Mouse (Mus musculus) heart, postnatal 0 days (tissue): ENCODE data around the gene Map4k3. TPM values are rescaled to one million over a fixed set of nuclear protein-coding genes. Genes with fewer than 3 reads are reported as not detected.

ENCODE experiments used
- ATAC-seq: fragments of 200-750 bp; cut with Nextera tagmentation; 2 replicates; pipeline ENCODE4 v1.8.0; 2017; ENCODE audit warnings: low read depth, moderate number of reproducible peaks, moderate library complexity; ENCODE audit not compliant: insufficient read depth
- DNase-seq: peaks from one replicate; pipeline ENCODE4 v3.0.0-alpha.2; 2016; ENCODE audit warnings: low spot score
- H3K27ac ChIP-seq: fragments of 300-500 bp; sonication (generic); 2 replicates; pipeline ENCODE4 v1.5.1; 2014; ENCODE audit warnings: low read depth, mild to moderate bottlenecking
- H3K27me3 ChIP-seq: fragments of 300-500 bp; sonication (generic); 2 replicates; pipeline ENCODE4 v1.6.1; 2014; ENCODE audit warnings: low read length, mixed read lengths; ENCODE audit not compliant: control insufficient read depth, insufficient read depth
- H3K36me3 ChIP-seq: fragments of 300-500 bp; sonication (generic); replicated peaks from 2 replicates; pipeline ENCODE4 v1.6.1; 2014; ENCODE audit warnings: low read length, mixed read lengths; ENCODE audit not compliant: control insufficient read depth, insufficient read depth
- H3K4me1 ChIP-seq: fragments of 300-500 bp; sonication (generic); 2 replicates; pipeline ENCODE4 v1.6.1; 2014; ENCODE audit warnings: antibody characterized with exemption; ENCODE audit not compliant: control insufficient read depth, insufficient read depth
- H3K4me2 ChIP-seq: fragments of 300-500 bp; sonication (generic); 2 replicates; pipeline ENCODE4 v1.6.1; 2014; ENCODE audit warnings: low read depth, mild to moderate bottlenecking, low read length, moderate library complexity
- H3K4me3 ChIP-seq: fragments of 300-500 bp; sonication (generic); 2 replicates; pipeline ENCODE4 v1.5.1; 2014; ENCODE audit warnings: low read depth, low read length
- H3K9ac ChIP-seq: fragments of 300-500 bp; sonication (generic); replicated peaks from 2 replicates; pipeline ENCODE4 v1.6.1; 2014; ENCODE audit warnings: low read depth, low read length, mixed read lengths
- H3K9me3 ChIP-seq: fragments of 300-500 bp; sonication (generic); replicated peaks from 2 replicates; pipeline ENCODE4 v1.6.1; 2016; ENCODE audit warnings: low read length; ENCODE audit not compliant: control insufficient read depth
- CTCF ChIP-seq: IDR thresholded peaks from 2 replicates; pipeline ENCODE4 v1.5.1; 2016; ENCODE audit warnings: antibody characterized with exemption, control low read depth, low read depth
- EP300 ChIP-seq: IDR thresholded peaks from 2 replicates; pipeline ENCODE4 v1.6.1; 2016; ENCODE audit warnings: antibody characterized with exemption, low read depth
- WGBS: fragments of 180-500 bp; shearing (Covaris S2); extraction: QIAGEN DNeasy Blood & Tissue Kit; methylation state at CpG from one replicate; pipeline ENCODE4 v1.1.7; 2014; 5-methylcytosine and 5-hydroxymethylcytosine counted together
- polyA plus RNA-seq: library from polyadenylated mRNA; unstranded; fragments of >200 nt; fragmentation: Nextera tagmentation; extraction: Ambion mirVana; gene quantifications from 2 replicates; pipeline ENCODE4 v1.2.1, GENCODE M21; 2015
- total RNA-seq: library from RNA; depleted of rRNA; stranded (reverse); fragments of >200 nt; gene quantifications from 2 replicates; pipeline ENCODE4 v1.2.3, GENCODE M21; 2014; ENCODE audit warnings: low replicate concordance

The Map4k3 gene
- total and polyA plus RNA-seq, 2 experiments from 2014 or later: 16.7 to 38.0 TPM

- 90% methylated on average over 5 of the region's 5 CpGs for WGBS
- no peak overlapping the region for H3K27ac ChIP-seq
- no peaks in the 10 kb centered on the region for H3K9me3 ChIP-seq
- TF ChIP-seq EP300: no peak
- no peak for TF ChIP-seq CTCF
- no peak overlapping the region for H3K9ac ChIP-seq
- H3K4me2 ChIP-seq: no peak overlapping the region
- no peak overlapping the region for H3K4me3 ChIP-seq
- DNase-seq (no peak), ATAC-seq (no peak)
- H3K36me3 ChIP-seq: no peaks in the 10 kb centered on the region
- peaks cover 32% of the 10 kb centered on the region for H3K4me1 ChIP-seq
- no peaks in the 10 kb centered on the region for H3K27me3 ChIP-seq
Observed at GRCm38 (mm10) chr17:80713588-80713987, 14.7 kb downstream of the Map4k3 start.

GRCm38 (mm10) chr17:80709921-80710838 is 18.1 kb downstream of the Map4k3 start:
- Histone ChIP-seq H3K9me3 (no peaks in the 10 kb centered on the region), H3K36me3 (no peaks in the 10 kb centered on the region), H3K9ac (peak overlapping the region; percentile 55), H3K27me3 (no peaks in the 10 kb centered on the region), H3K27ac (peak overlapping the region; percentile 78), H3K4me1 (peaks cover 60% of the 10 kb centered on the region), H3K4me2 (peak overlapping the region; percentile 50), H3K4me3 (peak overlapping the region; percentile 19)
- peak; percentile 66 for ATAC-seq
- TF ChIP-seq CTCF (no peak), EP300 (no peak)
- no peak for DNase-seq
- 17% methylated on average over 24 of the region's 24 CpGs for WGBS

GRCm38 (mm10) chr17:80708803-80709202 is 19.5 kb downstream of the Map4k3 start:
- H3K27me3 ChIP-seq: no peaks in the 10 kb centered on the region
- no peak for TF ChIP-seq CTCF
- TF ChIP-seq EP300: no peak
- no peaks in the 10 kb centered on the region for H3K36me3 ChIP-seq
- no peak overlapping the region for H3K4me2 ChIP-seq
- DNase-seq (no peak), ATAC-seq (peak; percentile 28; the same call in 1 of the 2 replicates)
- H3K27ac ChIP-seq: peak overlapping the region; percentile 73
- no peaks in the 10 kb centered on the region for H3K9me3 ChIP-seq
- peaks cover 57% of the 10 kb centered on the region for H3K4me1 ChIP-seq
- H3K9ac ChIP-seq: no peak overlapping the region
- H3K4me3 ChIP-seq: no peak overlapping the region
- 50% methylated on average over 6 of the region's 6 CpGs for WGBS

DNA sequence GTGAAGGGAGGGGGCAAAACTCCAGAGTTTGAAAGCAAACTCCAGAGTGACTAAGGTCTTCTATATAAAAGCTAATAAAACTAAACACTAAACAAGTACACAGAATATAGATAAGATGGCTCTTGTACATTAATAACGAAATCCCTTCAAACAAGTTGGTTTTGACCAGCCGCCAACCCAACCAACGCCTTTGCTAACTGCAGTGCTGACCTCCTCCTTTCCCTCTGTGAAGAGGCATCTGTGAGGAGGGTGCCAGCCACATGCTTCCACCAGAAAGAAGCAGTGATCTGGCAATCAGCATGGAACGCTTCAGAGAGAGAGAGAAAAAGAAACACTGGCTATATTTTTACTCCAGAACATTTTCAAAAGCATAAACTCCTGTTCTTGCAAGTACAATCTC is 21.1 kb downstream of the Map4k3 start:
- no peaks in the 10 kb centered on the region for H3K9me3 ChIP-seq
- TF ChIP-seq EP300 (no peak), CTCF (no peak)
- 22% methylated on average over 4 of the region's 4 CpGs for WGBS
- ATAC-seq (no peak), DNase-seq (no peak)
- peak overlapping the region; percentile 46 for H3K27ac ChIP-seq
- H3K36me3 ChIP-seq: no peaks in the 10 kb centered on the region
- H3K4me3 ChIP-seq: no peak overlapping the region
- no peak overlapping the region for H3K4me2 ChIP-seq
- H3K4me1 ChIP-seq: peaks cover 57% of the 10 kb centered on the region
- no peak overlapping the region for H3K9ac ChIP-seq
- no peaks in the 10 kb centered on the region for H3K27me3 ChIP-seq

GRCm38 (mm10) chr17:80706608-80707007 is 21.7 kb downstream of the Map4k3 start:
- no peak overlapping the region for H3K4me3 ChIP-seq
- peaks cover 57% of the 10 kb centered on the region for H3K4me1 ChIP-seq
- DNase-seq: no peak
- H3K27me3 ChIP-seq: no peaks in the 10 kb centered on the region
- H3K4me2 ChIP-seq: no peak overlapping the region
- 57% methylated on average over 6 of the region's 6 CpGs for WGBS
- TF ChIP-seq EP300: no peak
- no peak for TF ChIP-seq CTCF
- ATAC-seq: no peak
- peak overlapping the region; percentile 46; the same call in 1 of the 2 replicates for H3K27ac ChIP-seq
- H3K36me3 ChIP-seq: no peaks in the 10 kb centered on the region
- H3K9ac ChIP-seq: no peak overlapping the region
- H3K9me3 ChIP-seq: no peaks in the 10 kb centered on the region

GRCm38 (mm10) chr17:80701687-80702086 is 26.6 kb downstream of the Map4k3 start:
- H3K27me3 ChIP-seq: no peaks in the 10 kb centered on the region
- TF ChIP-seq EP300 (no peak), CTCF (no peak)
- ATAC-seq (no peak), DNase-seq (no peak)
- no peak overlapping the region for H3K4me3 ChIP-seq
- no peak overlapping the region for H3K4me2 ChIP-seq
- H3K4me1 ChIP-seq: peaks cover 33% of the 10 kb centered on the region
- 72% methylated on average over 5 of the region's 5 CpGs for WGBS
- H3K27ac ChIP-seq: no peak overlapping the region
- H3K36me3 ChIP-seq: no peaks in the 10 kb centered on the region
- no peak overlapping the region for H3K9ac ChIP-seq
- no peaks in the 10 kb centered on the region for H3K9me3 ChIP-seq
